Mouse (Mus musculus) thymus, adult 2 months (tissue): ENCODE measurements at regions not wholly inside any gene's neighbourhood (a gene's known extent, or its start where the extent isn't known, plus 50 kb on each side); places are given as distances from the start of the nearest gene placed in this dataset.

ENCODE experiments used
- CTCF ChIP-seq: fragments of 200-500 bp; IDR thresholded peaks from 2 replicates; pipeline ENCODE4 v1.5.1; 2012; ENCODE audit warnings: mild to moderate bottlenecking, control low read depth, low read length, moderate library complexity, borderline replicate concordance; ENCODE audit not compliant: control insufficient read depth, poor library complexity, insufficient read depth; ENCODE audit errors: extremely low read depth
- POLR2A ChIP-seq: fragments of 200-500 bp; IDR thresholded peaks from 2 replicates; pipeline ENCODE4 v1.6.1; 2012; ENCODE audit warnings: mild to moderate bottlenecking, low read length, control low read depth, moderate library complexity; ENCODE audit not compliant: control insufficient read depth, poor library complexity, insufficient read depth; ENCODE audit errors: extremely low read depth

DNA sequence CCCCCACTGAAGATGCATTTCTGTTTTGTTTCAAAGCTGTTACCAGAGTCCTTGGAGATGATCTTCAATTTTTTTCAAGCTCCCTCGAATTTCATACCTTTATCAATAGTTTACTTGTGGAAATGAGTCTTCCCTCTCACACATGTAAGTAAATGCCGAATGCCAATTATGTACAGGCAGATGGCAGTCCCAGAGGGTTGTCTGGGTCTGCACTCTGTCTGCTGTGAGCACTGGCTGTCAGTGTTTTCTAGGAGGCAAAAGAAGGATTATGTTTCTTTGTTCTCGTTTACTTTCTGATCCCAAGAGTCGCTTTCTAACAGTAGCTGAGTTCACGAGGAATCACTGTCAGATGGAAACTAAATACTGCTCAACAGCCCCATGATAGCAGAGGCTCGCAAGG lies 491.5 kb downstream of the 1700129C05Rik start:
- TF ChIP-seq POLR2A (no peak), CTCF (no peak)
